Mouse (Mus musculus): ENCODE measurements around the gene Gm10203. TPM values are rescaled to one million over a fixed set of nuclear protein-coding genes. Genes with fewer than 3 reads are reported as not detected.
"Not testable (repeated sequence)": the region's sequence is repeated elsewhere in the genome, so short reads cannot be mapped to it uniquely, and the experiment has no call there.

Gene Gm10203
- polyA plus RNA-seq, 1 experiment, result not detected

- peaks cover 68% of the 10 kb centered on the region for H3K36me3 ChIP-seq (replicated peaks; ENCODE audit: low read length)
- H3K27me3 ChIP-seq (replicated peaks), result no peaks in the 10 kb centered on the region
- TF ChIP-seq FLI1 (IDR thresholded peaks at IDR 0.05; ENCODE audit: low read length) (no peak), GATA1 (IDR thresholded peaks at IDR 0.05; ENCODE audit: borderline replicate concordance, low read length) (no peak)
- H3K9me3 ChIP-seq, result peaks cover 9% of the 10 kb centered on the region; the same call in 1 of the 2 replicates
- H3K4me3 ChIP-seq (replicated peaks), result no peak overlapping the region
- no peaks in the 10 kb centered on the region for H3K4me1 ChIP-seq
These were observed 18.7 kb downstream of the Gm10203 start for GRCm38 (mm10) chr6:149148436-149149229.

- H3K27me3 ChIP-seq (replicated peaks), result no peaks in the 10 kb centered on the region
- no peak overlapping the region for H3K4me3 ChIP-seq (replicated peaks)
- TF ChIP-seq GATA1 (IDR thresholded peaks at IDR 0.05; ENCODE audit: borderline replicate concordance, low read length) (no peak), FLI1 (IDR thresholded peaks at IDR 0.05; ENCODE audit: low read length) (no peak)
- peaks cover 67% of the 10 kb centered on the region for H3K36me3 ChIP-seq (replicated peaks; ENCODE audit: low read length)
- no peaks in the 10 kb centered on the region for H3K9me3 ChIP-seq
- H3K4me1 ChIP-seq, result peaks cover 6% of the 10 kb centered on the region; the same call in 1 of the 2 replicates
These were observed 22.1 kb downstream of the Gm10203 start for GRCm38 (mm10) chr6:149152119-149152518.

- H3K9me3 ChIP-seq, result no peaks in the 10 kb centered on the region
- H3K4me1 ChIP-seq, result peaks cover 6% of the 10 kb centered on the region; the same call in 1 of the 2 replicates
- TF ChIP-seq GATA1 (IDR thresholded peaks at IDR 0.05; ENCODE audit: borderline replicate concordance, low read length) (no peak), FLI1 (IDR thresholded peaks at IDR 0.05; ENCODE audit: low read length) (no peak)
- H3K4me3 ChIP-seq (replicated peaks), result no peak overlapping the region
- no peaks in the 10 kb centered on the region for H3K27me3 ChIP-seq (replicated peaks)
- peaks cover 75% of the 10 kb centered on the region for H3K36me3 ChIP-seq (replicated peaks; ENCODE audit: low read length)
These were observed 23.6 kb downstream of the Gm10203 start for GRCm38 (mm10) chr6:149153473-149154115.

- peaks cover 75% of the 10 kb centered on the region for H3K36me3 ChIP-seq (replicated peaks; ENCODE audit: low read length)
- H3K4me1 ChIP-seq, result peaks cover 6% of the 10 kb centered on the region; the same call in 1 of the 2 replicates
- no peak overlapping the region for H3K4me3 ChIP-seq (replicated peaks)
- H3K27me3 ChIP-seq (replicated peaks), result no peaks in the 10 kb centered on the region
- H3K9me3 ChIP-seq, result no peaks in the 10 kb centered on the region
- TF ChIP-seq GATA1 (IDR thresholded peaks at IDR 0.05; ENCODE audit: borderline replicate concordance, low read length), result no peak
- no peak for TF ChIP-seq FLI1 (IDR thresholded peaks at IDR 0.05; ENCODE audit: low read length)
These were observed 24.4 kb downstream of the Gm10203 start for GRCm38 (mm10) chr6:149154116-149155030.

DNA sequence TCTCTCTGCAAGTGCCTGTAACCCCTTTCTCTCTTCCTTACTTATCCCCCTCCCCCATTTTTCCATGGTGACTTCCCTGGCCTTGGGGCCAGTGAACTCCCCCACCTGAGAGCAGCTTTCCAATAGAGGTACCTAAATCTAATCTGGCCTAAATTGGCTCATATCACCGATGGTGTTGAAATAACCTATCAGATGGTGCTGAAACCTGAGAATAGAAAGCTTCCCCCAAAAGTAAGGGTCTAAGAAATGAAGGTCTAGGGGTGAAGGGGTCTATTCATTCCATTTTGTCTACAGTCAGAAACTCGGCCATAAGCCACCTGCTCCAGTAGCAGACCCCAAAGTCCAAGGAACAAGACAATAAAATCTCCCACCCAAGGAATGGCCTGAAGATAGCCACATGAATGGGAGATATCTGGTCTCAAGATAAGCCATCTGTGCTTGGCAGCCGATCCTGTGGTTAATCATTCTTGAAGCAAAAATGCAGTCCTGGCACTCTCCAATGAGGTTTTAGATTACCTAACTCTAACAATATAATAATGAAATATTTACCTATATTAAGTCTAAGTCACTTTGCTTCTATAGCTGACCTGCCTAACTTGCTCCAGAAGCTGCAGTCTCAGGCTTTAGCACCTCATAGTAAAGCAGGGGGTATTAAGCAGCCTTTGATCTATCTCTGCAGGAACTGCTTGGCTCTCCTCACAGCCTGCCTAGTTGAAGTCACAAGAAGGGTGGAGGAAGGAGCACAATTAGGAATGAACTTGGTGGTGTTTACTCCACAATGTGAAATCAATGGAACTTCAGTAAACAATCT lies 25.3 kb downstream of the Gm10203 start:
- H3K27me3 ChIP-seq (replicated peaks), result no peaks in the 10 kb centered on the region
- H3K9me3 ChIP-seq, result no peaks in the 10 kb centered on the region
- no peak overlapping the region for H3K4me3 ChIP-seq (replicated peaks)
- peaks cover 6% of the 10 kb centered on the region; the same call in 1 of the 2 replicates for H3K4me1 ChIP-seq
- no peak for TF ChIP-seq FLI1 (IDR thresholded peaks at IDR 0.05; ENCODE audit: low read length)
- no peak for TF ChIP-seq GATA1 (IDR thresholded peaks at IDR 0.05; ENCODE audit: borderline replicate concordance, low read length)
- peaks cover 74% of the 10 kb centered on the region for H3K36me3 ChIP-seq (replicated peaks; ENCODE audit: low read length)

GRCm38 (mm10) chr6:149167038-149167437 lies 37.1 kb downstream of the Gm10203 start:
- not testable (repeated sequence) for H3K4me3 ChIP-seq (replicated peaks); H3K27me3 ChIP-seq (replicated peaks); H3K4me1 ChIP-seq; H3K9me3 ChIP-seq
- H3K36me3 ChIP-seq (replicated peaks; ENCODE audit: low read length), result peaks cover 64% of the 10 kb centered on the region

DNA sequence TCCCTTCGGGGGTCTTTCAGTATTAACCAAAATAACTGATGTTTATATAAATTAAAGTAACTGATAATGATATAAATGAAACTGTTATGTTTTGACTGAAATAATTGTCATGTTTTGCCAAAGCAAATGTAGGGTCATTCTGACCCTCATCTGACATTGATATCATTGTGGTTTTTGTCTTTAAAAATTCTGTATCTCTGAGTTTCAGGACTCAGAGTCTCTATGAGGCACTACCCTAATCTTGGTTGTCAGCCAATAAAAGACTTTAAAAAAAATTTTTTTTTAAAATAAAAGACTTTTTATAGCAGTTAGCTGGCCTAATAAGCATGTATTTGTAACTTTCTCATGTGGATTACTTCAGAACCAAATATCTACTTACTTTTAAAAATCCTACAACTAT lies 37.7 kb downstream of the Gm10203 start:
- Histone ChIP-seq H3K27me3 (replicated peaks) (no peaks in the 10 kb centered on the region), H3K9me3 (no peaks in the 10 kb centered on the region), H3K36me3 (replicated peaks; ENCODE audit: low read length) (peaks cover 58% of the 10 kb centered on the region), H3K4me1 (no peaks in the 10 kb centered on the region; the same call in 1 of the 2 replicates), H3K4me3 (replicated peaks) (no peak overlapping the region)
- TF ChIP-seq GATA1 (IDR thresholded peaks at IDR 0.05; ENCODE audit: borderline replicate concordance, low read length) (no peak), FLI1 (IDR thresholded peaks at IDR 0.05; ENCODE audit: low read length) (no peak)

DNA sequence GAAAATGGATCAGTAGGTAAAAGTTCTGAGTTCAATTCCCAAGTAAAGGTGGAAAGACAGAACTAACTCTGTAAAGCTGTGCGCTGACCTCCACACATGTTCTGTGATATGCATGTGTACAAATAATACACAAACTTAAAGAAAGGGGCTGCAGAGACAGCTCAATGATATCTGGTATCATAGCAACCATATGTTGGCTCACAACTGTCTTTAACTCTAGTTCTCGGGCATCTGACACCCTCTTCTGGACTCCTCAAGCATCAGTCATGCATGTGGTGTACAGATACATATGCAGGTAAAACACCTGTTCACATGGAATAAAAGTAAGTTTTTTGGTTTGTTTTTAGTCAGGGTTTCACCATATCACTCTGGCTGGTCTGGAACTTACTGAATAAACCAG lies 38.5 kb downstream of the Gm10203 start:
- H3K27me3 ChIP-seq (replicated peaks), result no peaks in the 10 kb centered on the region
- TF ChIP-seq FLI1 (IDR thresholded peaks at IDR 0.05; ENCODE audit: low read length) (no peak), GATA1 (IDR thresholded peaks at IDR 0.05; ENCODE audit: borderline replicate concordance, low read length) (no peak)

GRCm38 (mm10) chr6:149169965-149170364 lies 40.0 kb downstream of the Gm10203 start:
- H3K36me3 ChIP-seq (replicated peaks; ENCODE audit: low read length), result peaks cover 70% of the 10 kb centered on the region
- H3K4me3 ChIP-seq (replicated peaks); H3K27me3 ChIP-seq (replicated peaks); H3K9me3 ChIP-seq: not testable (repeated sequence)
- peaks cover 14% of the 10 kb centered on the region for H3K4me1 ChIP-seq

More for the DNA sequence above, 38.5 kb downstream of the Gm10203 start:
- Histone ChIP-seq H3K4me3 (replicated peaks) (no peak overlapping the region), H3K4me1 (no peaks in the 10 kb centered on the region; the same call in 1 of the 2 replicates), H3K36me3 (replicated peaks; ENCODE audit: low read length) (peaks cover 59% of the 10 kb centered on the region), H3K9me3 (no peaks in the 10 kb centered on the region)
